Mouse (Mus musculus): Measurements from ENCODE around the gene Olfr799.

DNA sequence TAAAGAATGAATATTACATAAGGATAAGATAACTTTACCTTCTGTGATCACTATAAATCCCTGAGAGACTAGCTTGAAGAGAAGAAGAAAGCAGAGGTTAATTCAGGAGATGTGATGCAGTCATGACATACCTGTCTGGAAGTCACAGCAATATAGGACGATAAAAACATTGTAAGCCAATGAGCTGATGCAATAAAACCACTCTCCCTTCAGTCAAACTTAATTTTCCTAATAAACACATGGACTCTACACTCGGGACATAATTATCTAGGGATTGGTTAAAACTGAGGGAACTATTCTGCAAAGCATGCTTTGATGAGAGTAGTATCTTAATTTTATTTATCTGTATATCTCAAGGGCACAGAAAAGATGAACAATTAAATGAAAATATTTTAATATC is 56.9 kb downstream of the Olfr799 start, which contains the start of gene Olfr803:
- TF ChIP-seq CTCF (IDR thresholded peaks at IDR 0.05; ENCODE audit: borderline replicate concordance, control insufficient read depth, extremely low read depth, insufficient read depth, low read length, poor library complexity) (no peak), POLR2A (IDR thresholded peaks at IDR 0.05; ENCODE audit: control insufficient read depth, extremely low read depth, insufficient read depth, low read length, poor library complexity) (no peak)

Data from thymus, adult 2 months (tissue).